Mouse (Mus musculus): Measurements from ENCODE around the gene Nek10. TPM values are rescaled to one million over a fixed set of nuclear protein-coding genes. Genes with fewer than 3 reads are reported as not detected.

Gene Nek10
- polyA plus RNA-seq, 1 experiment = 0.01 TPM

- Histone ChIP-seq H3K27ac (ENCODE audit: control insufficient read depth, insufficient read depth, low read length) (no peak overlapping the region), H3K27me3 (ENCODE audit: control insufficient read depth, insufficient read depth, low read length) (no peaks in the 10 kb centered on the region), H3K4me3 (ENCODE audit: control insufficient read depth, insufficient read depth, low read length) (no peak overlapping the region), H3K4me1 (replicated peaks; ENCODE audit: control insufficient read depth, insufficient read depth, low read length) (no peaks in the 10 kb centered on the region; the same call in 1 of the 2 replicates), H3K36me3 (ENCODE audit: control insufficient read depth, insufficient read depth, low read length) (no peaks in the 10 kb centered on the region)
- WGBS = 72% methylated on average over 2 of the region's 2 CpGs
- no peak for DNase-seq
- no peak for TF ChIP-seq CTCF (IDR thresholded peaks at IDR 0.05; ENCODE audit: borderline replicate concordance, control insufficient read depth, extremely low read depth, insufficient read depth, low read length, poor library complexity)
- no peak for TF ChIP-seq POLR2A (IDR thresholded peaks at IDR 0.05; ENCODE audit: control insufficient read depth, extremely low read depth, insufficient read depth, low read length, poor library complexity)
These were observed 66.0 kb downstream of the Nek10 start for GRCm38 (mm10) chr14:14869239-14869638.

GRCm38 (mm10) chr14:14870059-14870458, 66.8 kb downstream of the Nek10 start:
- WGBS = 98% methylated on average over 2 of the region's 2 CpGs
- no peaks in the 10 kb centered on the region for H3K27me3 ChIP-seq (ENCODE audit: control insufficient read depth, insufficient read depth, low read length)
- TF ChIP-seq CTCF (IDR thresholded peaks at IDR 0.05; ENCODE audit: borderline replicate concordance, control insufficient read depth, extremely low read depth, insufficient read depth, low read length, poor library complexity) (no peak), POLR2A (IDR thresholded peaks at IDR 0.05; ENCODE audit: control insufficient read depth, extremely low read depth, insufficient read depth, low read length, poor library complexity) (no peak)
- H3K27ac ChIP-seq (ENCODE audit: control insufficient read depth, insufficient read depth, low read length) = no peak overlapping the region
- no peak overlapping the region for H3K4me3 ChIP-seq (ENCODE audit: control insufficient read depth, insufficient read depth, low read length)
- no peaks in the 10 kb centered on the region for H3K36me3 ChIP-seq (ENCODE audit: control insufficient read depth, insufficient read depth, low read length)
- no peak for DNase-seq
- no peaks in the 10 kb centered on the region; the same call in 1 of the 2 replicates for H3K4me1 ChIP-seq (replicated peaks; ENCODE audit: control insufficient read depth, insufficient read depth, low read length)

DNA sequence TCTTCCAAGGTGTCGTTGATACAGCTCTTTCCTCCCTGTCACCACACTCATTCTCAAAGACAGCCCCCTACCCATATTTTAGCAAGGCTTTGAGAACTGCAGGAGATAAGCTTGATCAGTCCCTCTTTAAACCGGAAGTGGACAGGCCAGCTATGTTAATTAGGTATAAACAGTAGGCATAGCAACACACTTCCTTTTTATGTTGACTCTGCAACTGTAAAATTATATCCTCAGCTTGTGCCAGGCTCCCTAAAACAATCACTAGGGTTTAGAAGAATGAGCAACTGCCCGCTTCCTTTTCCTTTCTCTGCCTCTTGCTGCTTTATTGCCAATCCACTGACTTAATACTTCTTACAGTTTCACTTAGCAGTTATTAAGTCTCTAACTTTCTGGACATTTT, 67.2 kb downstream of the Nek10 start:
- H3K27ac ChIP-seq (ENCODE audit: control insufficient read depth, insufficient read depth, low read length) = no peak overlapping the region
- no peaks in the 10 kb centered on the region; the same call in 1 of the 2 replicates for H3K4me1 ChIP-seq (replicated peaks; ENCODE audit: control insufficient read depth, insufficient read depth, low read length)
- no peak overlapping the region for H3K4me3 ChIP-seq (ENCODE audit: control insufficient read depth, insufficient read depth, low read length)
- H3K27me3 ChIP-seq (ENCODE audit: control insufficient read depth, insufficient read depth, low read length) = no peaks in the 10 kb centered on the region
- no peaks in the 10 kb centered on the region for H3K36me3 ChIP-seq (ENCODE audit: control insufficient read depth, insufficient read depth, low read length)
- 55% methylated on average over 3 of the region's 3 CpGs for WGBS
- no peak for DNase-seq
- TF ChIP-seq POLR2A (IDR thresholded peaks at IDR 0.05; ENCODE audit: control insufficient read depth, extremely low read depth, insufficient read depth, low read length, poor library complexity) = no peak
- TF ChIP-seq CTCF (IDR thresholded peaks at IDR 0.05; ENCODE audit: borderline replicate concordance, control insufficient read depth, extremely low read depth, insufficient read depth, low read length, poor library complexity) = no peak

GRCm38 (mm10) chr14:14871121-14871520, 67.9 kb downstream of the Nek10 start:
- H3K4me3 ChIP-seq (ENCODE audit: control insufficient read depth, insufficient read depth, low read length) = no peak overlapping the region
- TF ChIP-seq POLR2A (IDR thresholded peaks at IDR 0.05; ENCODE audit: control insufficient read depth, extremely low read depth, insufficient read depth, low read length, poor library complexity) = no peak
- TF ChIP-seq CTCF (IDR thresholded peaks at IDR 0.05; ENCODE audit: borderline replicate concordance, control insufficient read depth, extremely low read depth, insufficient read depth, low read length, poor library complexity) = no peak
- WGBS = 78% methylated on average over 1 of the region's 1 CpGs
- no peak overlapping the region for H3K27ac ChIP-seq (ENCODE audit: control insufficient read depth, insufficient read depth, low read length)
- no peaks in the 10 kb centered on the region for H3K27me3 ChIP-seq (ENCODE audit: control insufficient read depth, insufficient read depth, low read length)
- no peaks in the 10 kb centered on the region; the same call in 1 of the 2 replicates for H3K4me1 ChIP-seq (replicated peaks; ENCODE audit: control insufficient read depth, insufficient read depth, low read length)
- no peak for DNase-seq
- no peaks in the 10 kb centered on the region for H3K36me3 ChIP-seq (ENCODE audit: control insufficient read depth, insufficient read depth, low read length)

- WGBS = 78% methylated on average over 4 of the region's 4 CpGs
- no peak for DNase-seq
- H3K4me3 ChIP-seq (ENCODE audit: control insufficient read depth, insufficient read depth, low read length) = no peak overlapping the region
- peaks cover 2% of the 10 kb centered on the region for H3K4me1 ChIP-seq (replicated peaks; ENCODE audit: control insufficient read depth, insufficient read depth, low read length)
- H3K27ac ChIP-seq (ENCODE audit: control insufficient read depth, insufficient read depth, low read length) = no peak overlapping the region
- no peaks in the 10 kb centered on the region for H3K36me3 ChIP-seq (ENCODE audit: control insufficient read depth, insufficient read depth, low read length)
- no peaks in the 10 kb centered on the region for H3K27me3 ChIP-seq (ENCODE audit: control insufficient read depth, insufficient read depth, low read length)
- no peak for TF ChIP-seq POLR2A (IDR thresholded peaks at IDR 0.05; ENCODE audit: control insufficient read depth, extremely low read depth, insufficient read depth, low read length, poor library complexity)
These were observed 68.5 kb downstream of the Nek10 start for GRCm38 (mm10) chr14:14871700-14872099.

DNA sequence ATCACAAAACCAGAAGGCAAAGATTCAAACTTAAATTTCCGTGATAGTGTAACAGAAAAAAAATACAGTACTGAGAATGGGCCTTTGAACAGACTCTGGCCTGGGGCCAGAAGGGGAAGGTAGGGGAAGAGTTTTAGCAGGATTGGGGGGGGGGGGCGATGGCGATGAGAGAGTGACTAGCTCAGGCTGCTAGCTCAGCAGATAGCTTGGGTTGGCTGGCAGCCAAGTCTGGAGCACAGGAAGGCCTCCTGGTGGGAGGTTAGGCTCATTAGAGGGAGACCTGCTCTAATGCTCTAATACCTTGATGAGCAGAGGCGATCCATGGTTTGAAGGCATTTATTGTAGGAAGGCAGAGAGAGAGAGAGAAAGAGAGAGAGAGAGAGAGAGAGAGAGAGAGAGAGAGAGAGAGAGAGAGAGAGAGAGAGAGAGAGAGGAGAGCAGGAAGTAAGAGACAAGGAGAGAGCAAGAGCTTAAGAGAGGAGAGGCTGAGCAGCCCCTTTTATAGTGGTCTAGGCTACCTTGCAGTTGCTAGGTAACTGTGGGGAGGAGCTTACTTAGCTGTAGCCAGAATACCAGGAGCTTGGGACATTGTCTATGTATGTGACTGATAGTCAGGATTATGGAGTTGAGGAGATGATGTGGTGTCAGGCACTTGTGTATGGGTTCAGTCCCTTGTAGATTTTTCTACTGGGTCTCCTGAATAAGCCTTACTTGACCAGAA, 90.9 kb downstream of the Nek10 start:
- no peak for TF ChIP-seq CTCF (IDR thresholded peaks at IDR 0.05; ENCODE audit: borderline replicate concordance, control insufficient read depth, extremely low read depth, insufficient read depth, low read length, poor library complexity)
- no peak for TF ChIP-seq POLR2A (IDR thresholded peaks at IDR 0.05; ENCODE audit: control insufficient read depth, extremely low read depth, insufficient read depth, low read length, poor library complexity)
- DNase-seq = no peak
- 37% methylated on average over 4 of the region's 4 CpGs for WGBS
- no peaks in the 10 kb centered on the region for H3K27me3 ChIP-seq (ENCODE audit: control insufficient read depth, insufficient read depth, low read length)
- H3K36me3 ChIP-seq (ENCODE audit: control insufficient read depth, insufficient read depth, low read length) = no peaks in the 10 kb centered on the region
- H3K4me3 ChIP-seq (ENCODE audit: control insufficient read depth, insufficient read depth, low read length) = no peak overlapping the region
- no peak overlapping the region for H3K27ac ChIP-seq (ENCODE audit: control insufficient read depth, insufficient read depth, low read length)
- H3K4me1 ChIP-seq (replicated peaks; ENCODE audit: control insufficient read depth, insufficient read depth, low read length) = no peaks in the 10 kb centered on the region; the same call in 1 of the 2 replicates

- no peaks in the 10 kb centered on the region for H3K27me3 ChIP-seq (ENCODE audit: control insufficient read depth, insufficient read depth, low read length)
- no peak overlapping the region for H3K27ac ChIP-seq (ENCODE audit: control insufficient read depth, insufficient read depth, low read length)
- no peaks in the 10 kb centered on the region for H3K36me3 ChIP-seq (ENCODE audit: control insufficient read depth, insufficient read depth, low read length)
These were observed 91.6 kb downstream of the Nek10 start for GRCm38 (mm10) chr14:14894776-14895175.

More at GRCm38 (mm10) chr14:14894776-14895175, 91.6 kb downstream of the Nek10 start:
- DNase-seq = no peak
- Histone ChIP-seq H3K4me3 (ENCODE audit: control insufficient read depth, insufficient read depth, low read length) (no peak overlapping the region), H3K4me1 (replicated peaks; ENCODE audit: control insufficient read depth, insufficient read depth, low read length) (no peaks in the 10 kb centered on the region; the same call in 1 of the 2 replicates)
- TF ChIP-seq CTCF (IDR thresholded peaks at IDR 0.05; ENCODE audit: borderline replicate concordance, control insufficient read depth, extremely low read depth, insufficient read depth, low read length, poor library complexity) (no peak), POLR2A (IDR thresholded peaks at IDR 0.05; ENCODE audit: control insufficient read depth, extremely low read depth, insufficient read depth, low read length, poor library complexity) (no peak)

All from thymus, adult 2 months (tissue).